Mouse (Mus musculus) kidney, embryonic 14.5 days (tissue): ENCODE data around the gene Ldlrad3. TPM values are rescaled to one million over a fixed set of nuclear protein-coding genes. Genes with fewer than 3 reads are reported as not detected.

Experiments
- ATAC-seq: fragments of 200-750 bp; cut with Nextera tagmentation; 2 replicates; pipeline ENCODE4 v1.8.0; 2017; ENCODE audit warnings: moderate number of reproducible peaks, mild to moderate bottlenecking, moderate TSS enrichment, moderate library complexity; ENCODE audit not compliant: low FRiP score, low TSS enrichment
- H3K27ac ChIP-seq: fragments of 300-500 bp; sonication (generic); 2 replicates; pipeline ENCODE4 v1.5.1; 2014; ENCODE audit warnings: low read depth, mild to moderate bottlenecking, low read length, moderate library complexity, mixed read lengths
- H3K27me3 ChIP-seq: fragments of 300-500 bp; sonication (generic); 2 replicates; pipeline ENCODE4 v1.6.1; 2014; ENCODE audit warnings: mild to moderate bottlenecking, low read length; ENCODE audit not compliant: control insufficient read depth, insufficient read depth
- H3K36me3 ChIP-seq: fragments of 300-500 bp; sonication (generic); 2 replicates; pipeline ENCODE4 v1.6.1; 2014; ENCODE audit warnings: low read length, mixed read lengths; ENCODE audit not compliant: control insufficient read depth, insufficient read depth
- H3K4me1 ChIP-seq: fragments of 300-500 bp; sonication (generic); 2 replicates; pipeline ENCODE4 v1.6.1; 2014; ENCODE audit warnings: low read length, mixed read lengths; ENCODE audit not compliant: control insufficient read depth, insufficient read depth
- H3K4me2 ChIP-seq: fragments of 300-500 bp; sonication (generic); replicated peaks from 2 replicates; pipeline ENCODE4 v1.6.1; 2014; ENCODE audit warnings: low read depth, mild to moderate bottlenecking, low read length
- H3K4me3 ChIP-seq: fragments of 300-500 bp; sonication (generic); 2 replicates; pipeline ENCODE4 v1.5.1; 2014; ENCODE audit warnings: mild to moderate bottlenecking, low read length
- H3K9ac ChIP-seq: fragments of 300-500 bp; sonication (generic); 2 replicates; pipeline ENCODE4 v1.6.1; 2014; ENCODE audit warnings: low read depth, mild to moderate bottlenecking, low read length, moderate library complexity
- H3K9me3 ChIP-seq: fragments of 300-500 bp; sonication (generic); 2 replicates; pipeline ENCODE4 v1.6.1; 2016; ENCODE audit warnings: low read length; ENCODE audit not compliant: control insufficient read depth
- WGBS: fragments of 180-500 bp; shearing (Covaris S2); extraction: QIAGEN DNeasy Blood & Tissue Kit; methylation state at CpG from one replicate; pipeline ENCODE4 v1.1.7; 2014; 5-methylcytosine and 5-hydroxymethylcytosine counted together
- polyA plus RNA-seq: library from polyadenylated mRNA; unstranded; fragments of >200 nt; fragmentation: Nextera tagmentation; extraction: Ambion mirVana; gene quantifications from 2 replicates; pipeline ENCODE4 v1.2.1, GENCODE M21; 2014

The Ldlrad3 gene
- polyA plus RNA-seq, 1 experiment from 2014 or later = 39.2 TPM

- Histone ChIP-seq H3K4me2 (peak overlapping the region; percentile 31), H3K4me1 (peaks cover 3% of the 10 kb centered on the region; the same call in 1 of the 2 replicates), H3K27ac (no peak overlapping the region), H3K4me3 (no peak overlapping the region; the same call in 1 of the 2 replicates), H3K36me3 (0 out of 2 replicates have a peak, but pooled peaks cover 3% of the 10 kb centered on the region), H3K9ac (peak overlapping the region; percentile 24; the same call in 1 of the 2 replicates), H3K27me3 (no peaks in the 10 kb centered on the region), H3K9me3 (no peaks in the 10 kb centered on the region)
- ATAC-seq = peak; percentile 57
- whole genome bisulfite sequencing = 22% methylated on average over 21 of the region's 21 CpGs
These were observed 280.4 kb downstream of the Ldlrad3 start for GRCm38 (mm10) chr2:101905534-101906378.

- Histone ChIP-seq H3K9me3 (no peaks in the 10 kb centered on the region), H3K36me3 (0 out of 2 replicates have a peak, but pooled peaks cover 13% of the 10 kb centered on the region), H3K4me3 (no peak overlapping the region), H3K27me3 (no peaks in the 10 kb centered on the region), H3K27ac (no peak overlapping the region), H3K4me1 (peaks cover 3% of the 10 kb centered on the region; the same call in 1 of the 2 replicates), H3K4me2 (no peak overlapping the region), H3K9ac (no peak overlapping the region)
- 71% methylated on average over 4 of the region's 4 CpGs for WGBS
- no peak for ATAC-seq
These were observed 284.0 kb downstream of the Ldlrad3 start for GRCm38 (mm10) chr2:101902196-101902595.

Other genes starting within 250 kb of the Ldlrad3 start
- gene Trim44, start 221.4 kb upstream of the Ldlrad3 start, polyA plus RNA-seq = 24.4 and 42.5 TPM in 2 replicates